Mouse (Mus musculus): ENCODE measurements around the gene Ppp2r5c. TPM values are rescaled to one million over a fixed set of nuclear protein-coding genes. Genes with fewer than 3 reads are reported as not detected.

Ppp2r5c gene
- polyA plus RNA-seq, 2 experiments from 2014 or later = 490 to 635 TPM

DNA sequence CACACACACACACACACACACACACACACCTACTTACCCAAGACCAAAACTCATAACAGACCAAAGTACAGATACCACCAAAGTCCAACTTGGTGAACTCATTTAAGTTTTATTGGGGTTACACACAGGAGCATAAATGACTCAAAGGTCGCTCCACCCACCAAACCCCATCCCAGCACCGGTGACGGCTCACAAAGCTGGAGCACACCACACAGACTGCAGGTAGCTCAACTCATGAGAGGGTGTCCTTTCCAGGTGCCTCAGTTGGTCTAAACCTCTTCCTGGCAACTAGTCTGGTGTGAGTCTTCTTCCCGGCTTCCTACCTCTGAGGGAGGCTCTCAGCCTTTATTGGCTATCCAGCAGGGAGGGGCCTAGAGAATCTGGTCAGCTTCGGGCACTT lies 2.4 kb upstream of the Ppp2r5c start:
- ATAC-seq = no peak

GRCm38 (mm10) chr12:110445775-110446174 lies 1.1 kb upstream of the Ppp2r5c start:
- ATAC-seq = no peak

DNA sequence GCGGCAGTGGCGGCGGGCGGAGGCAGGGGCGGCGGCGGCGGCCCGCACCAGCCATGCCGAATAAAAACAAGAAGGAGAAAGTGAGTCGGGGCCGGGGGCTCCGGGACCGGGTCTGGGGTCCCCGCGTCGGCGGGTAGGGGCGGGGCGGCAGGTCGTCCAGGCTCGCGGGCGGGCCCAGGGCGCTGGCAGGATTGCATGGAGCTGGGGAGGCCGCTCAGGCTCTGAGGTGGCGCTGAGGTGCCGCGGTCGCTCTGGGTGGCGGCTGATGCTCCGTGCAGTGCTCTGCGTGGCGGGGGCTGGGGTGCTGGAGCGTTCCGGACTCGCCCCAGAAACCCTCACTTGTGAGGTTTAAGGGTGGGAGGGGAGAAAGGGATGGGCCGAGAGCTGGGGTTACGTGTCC lies 386 bp downstream of the Ppp2r5c start:
- ATAC-seq = peak; percentile 28

- no peak for ATAC-seq
Observed at GRCm38 (mm10) chr12:110448767-110449166, 1.8 kb downstream of the Ppp2r5c start.

GRCm38 (mm10) chr12:110454223-110454622 lies 7.3 kb downstream of the Ppp2r5c start:
- ATAC-seq = peak; percentile 95

DNA sequence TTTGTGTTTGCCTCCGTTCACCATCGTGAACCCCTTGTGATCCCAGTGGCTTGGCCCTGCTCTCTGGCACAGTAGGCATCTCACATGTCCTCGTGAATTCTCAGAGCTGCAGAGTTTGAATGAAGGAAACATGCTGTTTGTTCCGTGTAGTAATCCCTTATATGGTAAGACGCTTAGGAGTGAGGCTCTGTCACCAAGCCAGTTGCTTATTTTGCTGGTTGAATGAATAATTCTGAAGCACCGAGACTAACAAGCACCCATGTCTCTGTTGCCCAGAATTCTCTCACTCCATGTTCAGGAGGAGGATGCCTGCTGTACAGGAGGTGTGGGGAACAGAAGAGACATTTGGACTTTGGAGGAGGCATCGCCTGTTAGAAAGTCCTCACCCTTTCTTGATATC lies 9.1 kb downstream of the Ppp2r5c start:
- ATAC-seq = no peak

- no peak for ATAC-seq
Observed at GRCm38 (mm10) chr12:110458667-110459066, 11.7 kb downstream of the Ppp2r5c start.

- no peak for ATAC-seq
Observed at GRCm38 (mm10) chr12:110460418-110461300, 13.7 kb downstream of the Ppp2r5c start.

GRCm38 (mm10) chr12:110463711-110464110 lies 16.8 kb downstream of the Ppp2r5c start:
- ATAC-seq = peak; percentile 98

DNA sequence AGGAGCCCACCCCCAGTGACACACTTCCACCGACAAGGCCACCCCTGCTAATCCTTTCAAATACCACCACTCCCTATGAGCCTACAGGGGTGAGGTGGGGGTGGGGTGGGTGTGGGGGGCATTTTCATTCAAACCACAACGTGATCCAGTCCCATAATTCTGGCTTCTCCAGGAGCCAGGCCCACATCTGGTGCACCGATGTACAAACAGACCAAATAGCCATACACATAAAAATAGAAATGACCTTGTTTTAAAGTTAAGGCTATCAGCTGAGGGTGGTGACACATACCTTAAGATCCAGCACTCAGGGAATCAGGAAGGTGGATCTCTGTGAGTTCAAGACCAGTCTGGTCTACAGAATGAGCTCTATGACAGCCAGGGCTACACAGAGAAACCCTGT lies 24.5 kb downstream of the Ppp2r5c start:
- no peak for ATAC-seq

GRCm38 (mm10) chr12:110472247-110472646 lies 25.3 kb downstream of the Ppp2r5c start:
- ATAC-seq = no peak

- ATAC-seq = no peak
Observed at GRCm38 (mm10) chr12:110474497-110474896, 27.6 kb downstream of the Ppp2r5c start.

GRCm38 (mm10) chr12:110476561-110476960 lies 29.6 kb downstream of the Ppp2r5c start:
- no peak for ATAC-seq

- no peak for ATAC-seq
Observed at GRCm38 (mm10) chr12:110477906-110478305, 31.0 kb downstream of the Ppp2r5c start.

- ATAC-seq = peak; percentile 77
Observed at GRCm38 (mm10) chr12:110478601-110479008, 31.7 kb downstream of the Ppp2r5c start.

- ATAC-seq = no peak
Observed at GRCm38 (mm10) chr12:110479268-110479667, 32.3 kb downstream of the Ppp2r5c start.

DNA sequence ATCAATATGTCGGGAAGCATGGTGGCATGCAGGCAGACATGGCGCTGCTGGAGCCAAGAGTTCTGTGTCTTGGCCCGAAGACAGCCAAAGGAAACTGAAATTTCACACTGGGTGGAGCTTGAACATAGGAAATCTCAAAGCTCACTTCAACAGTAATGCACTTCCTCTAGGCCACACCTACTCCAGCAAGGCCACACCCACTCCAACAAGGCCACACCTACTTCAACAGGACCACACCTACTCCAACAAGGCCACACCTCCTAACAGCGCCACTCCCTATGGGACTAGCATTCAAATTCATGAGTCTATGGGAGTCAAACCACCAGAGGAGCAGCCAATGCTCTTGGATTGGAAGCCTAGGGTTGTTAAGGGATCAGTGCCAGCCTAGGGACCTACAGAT lies 33.8 kb downstream of the Ppp2r5c start:
- ATAC-seq = no peak

DNA sequence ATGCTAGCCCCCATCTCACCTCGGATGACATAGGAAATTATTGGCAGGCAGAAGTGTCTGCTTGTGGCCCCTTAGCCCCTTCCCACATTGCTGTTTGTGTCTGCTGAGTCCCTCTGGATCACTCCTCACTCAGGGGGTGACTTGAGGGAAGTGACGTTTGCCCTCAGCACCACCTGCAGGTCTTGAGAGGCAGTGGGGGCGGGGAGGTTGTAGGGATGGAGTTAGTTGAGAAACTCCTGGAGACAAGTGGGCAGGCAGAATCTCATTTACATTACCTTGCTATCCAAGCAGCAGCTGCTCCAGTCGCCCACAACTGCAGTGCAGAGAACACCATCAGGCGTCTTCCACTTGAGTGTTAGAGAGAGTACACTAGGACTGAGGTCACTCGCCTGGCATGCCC lies 36.8 kb downstream of the Ppp2r5c start:
- no peak for ATAC-seq

DNA sequence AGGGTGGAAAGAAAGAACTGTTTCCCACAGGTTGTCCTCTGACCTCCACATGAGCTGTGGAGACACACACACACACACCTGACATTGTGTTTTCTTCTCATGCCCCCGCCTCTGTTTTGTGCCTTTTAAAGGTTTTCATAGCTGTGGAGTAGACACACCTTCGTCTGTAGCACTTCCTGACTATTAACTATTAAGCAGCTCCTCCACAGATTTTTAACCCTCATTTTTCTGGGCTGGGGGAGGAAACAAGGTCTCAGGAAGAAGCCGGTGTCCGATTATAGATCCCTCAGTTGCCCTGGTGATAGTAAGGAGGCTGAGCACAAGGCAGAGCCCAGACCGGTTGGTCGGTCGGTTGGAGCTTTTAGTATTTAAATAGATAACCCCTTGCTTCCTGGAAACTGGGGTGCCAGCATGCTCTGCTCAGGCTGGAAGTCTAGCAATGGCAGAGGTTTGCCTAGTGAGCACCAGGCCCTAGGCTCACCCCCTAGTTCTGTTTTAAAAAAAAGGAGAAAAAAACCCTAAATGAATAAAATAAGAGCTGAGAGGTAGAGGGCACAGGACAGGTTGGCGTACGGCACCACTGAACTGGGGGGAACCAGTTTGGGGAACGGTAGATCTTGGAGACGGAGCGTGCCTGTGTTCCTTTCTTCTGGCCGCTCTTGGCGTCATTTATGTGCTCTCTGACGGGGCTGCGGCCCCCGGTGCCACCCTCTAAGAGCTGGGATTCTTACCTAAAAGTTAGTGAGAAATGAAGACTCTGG lies 38.1 kb downstream of the Ppp2r5c start:
- peak; percentile 10 for ATAC-seq

GRCm38 (mm10) chr12:110485585-110486331 lies 38.8 kb downstream of the Ppp2r5c start:
- peak; percentile 83 for ATAC-seq

DNA sequence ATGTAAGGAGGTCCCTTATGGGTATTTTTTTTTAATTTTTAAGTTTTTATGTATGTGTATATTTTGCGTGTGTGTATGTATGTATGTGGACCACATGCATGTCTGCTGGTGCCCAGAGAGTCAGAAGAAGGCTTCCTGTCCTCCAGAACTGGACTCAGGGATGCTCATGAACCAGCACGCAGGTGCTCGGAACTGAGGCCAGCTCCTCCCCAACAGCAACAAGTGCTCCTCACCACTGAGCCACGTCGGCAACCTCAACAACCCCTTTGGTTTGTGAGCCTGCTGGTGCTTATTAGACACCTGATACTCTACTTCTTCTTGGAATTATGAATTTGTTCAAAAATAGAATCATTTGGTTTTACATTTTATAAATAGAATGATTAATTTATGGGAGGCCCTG lies 39.9 kb downstream of the Ppp2r5c start:
- ATAC-seq = no peak

GRCm38 (mm10) chr12:110488031-110488430 lies 41.1 kb downstream of the Ppp2r5c start:
- ATAC-seq = no peak

Data from CD4-positive, CD25-positive, alpha-beta regulatory T cell, adult 4 months (primary cell).